Mouse (Mus musculus): ENCODE data around the gene Pde7b.

Pde7b gene

GRCm38 (mm10) chr10:20361542-20362449, 363.1 kb downstream of the Pde7b start:
- DNase-seq (ENCODE audit: low spot score): no peak

DNA sequence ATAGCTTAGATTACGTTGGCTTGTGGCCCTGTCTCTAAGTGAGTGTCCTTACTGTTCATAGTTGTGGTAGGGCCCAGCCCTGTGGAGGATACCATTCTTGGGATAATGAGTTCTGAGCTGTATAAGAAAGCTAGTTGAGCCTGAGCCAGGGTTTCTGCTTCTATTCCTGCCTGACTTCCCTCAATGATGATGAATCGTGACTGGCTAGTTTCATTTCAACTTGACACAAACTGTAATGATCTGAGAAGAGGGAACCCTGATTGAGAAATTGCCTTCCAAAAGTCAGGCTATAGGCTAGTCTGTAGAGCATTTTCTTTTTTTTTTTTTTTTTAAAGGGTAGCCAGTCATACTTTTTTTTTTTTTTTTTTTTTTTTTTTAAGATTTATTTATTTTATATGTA, 376.0 kb downstream of the Pde7b start:
- DNase-seq (ENCODE audit: low spot score): no peak

Measured in urinary bladder, postnatal 14 days (tissue).